Mouse (Mus musculus): ENCODE results near the gene Ptrhd1. TPM values are rescaled to one million over a fixed set of nuclear protein-coding genes. Genes with fewer than 3 reads are reported as not detected.
"Not testable (repeated sequence)": the region's sequence is repeated elsewhere in the genome, so short reads cannot be mapped to it uniquely, and the experiment has no call there.

The Ptrhd1 gene
- polyA plus RNA-seq, 1 experiment from 2014 or later, result 5.9 TPM

DNA sequence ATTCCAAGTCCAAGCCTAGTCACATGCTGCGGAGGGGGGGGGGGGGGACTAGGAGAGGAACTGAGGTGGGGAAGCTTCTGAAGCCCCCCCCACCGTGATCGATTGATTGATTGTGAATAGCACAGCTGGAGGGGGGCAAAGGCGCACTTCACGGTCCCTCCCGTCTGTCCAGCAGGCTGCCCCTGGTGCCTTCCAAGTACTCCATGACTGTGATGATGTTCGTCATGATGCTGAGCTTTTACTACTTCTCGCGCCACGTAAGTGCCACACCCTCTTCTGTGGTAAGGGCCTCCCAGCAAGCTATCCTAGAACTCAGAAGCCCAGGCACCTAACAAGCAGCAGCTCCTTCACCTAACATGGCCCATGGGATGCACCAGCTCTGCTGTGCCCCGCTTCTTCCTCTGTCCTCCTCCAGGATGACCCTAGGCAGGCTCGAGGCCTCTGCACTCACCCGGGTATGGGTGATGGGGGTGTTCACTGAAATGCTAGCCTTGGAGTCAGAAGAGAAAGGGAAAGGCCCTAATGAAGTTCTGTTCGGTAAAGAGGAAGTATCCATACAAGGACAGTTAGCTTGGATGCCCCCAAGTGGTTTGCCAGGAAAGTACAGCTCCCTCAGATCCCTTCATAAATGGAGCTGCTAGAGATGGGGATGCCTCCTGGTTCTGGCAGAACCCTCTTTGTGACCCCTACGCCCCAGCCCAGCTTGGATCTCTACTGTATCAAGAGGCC is 25.3 kb upstream of the Ptrhd1 start:
- peaks cover 83% of the 10 kb centered on the region for H3K36me3 ChIP-seq

DNA sequence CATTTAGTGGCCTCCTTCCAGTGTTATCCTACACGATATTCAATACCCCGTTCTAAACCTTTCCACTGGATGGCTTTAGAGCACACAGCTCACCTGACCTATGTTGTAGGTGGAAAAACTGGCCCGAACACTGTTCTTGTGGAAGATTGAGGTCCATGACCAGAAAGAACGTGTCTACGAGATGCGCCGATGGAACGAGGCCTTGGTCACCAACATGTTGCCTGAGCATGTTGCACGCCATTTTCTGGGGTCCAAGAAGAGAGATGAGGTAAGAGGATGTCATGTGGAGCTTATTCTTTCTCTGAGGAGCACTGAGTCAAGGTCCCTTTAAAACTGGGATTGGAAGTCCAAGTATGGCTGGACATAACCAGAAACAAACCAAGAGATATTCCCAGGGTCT is 24.6 kb upstream of the Ptrhd1 start:
- Histone ChIP-seq H3K4me3 (no peak overlapping the region), H3K9me3 (replicated peaks) (no peaks in the 10 kb centered on the region), H3K27me3 (ENCODE audit: low read depth, poor library complexity, severe bottlenecking) (no peaks in the 10 kb centered on the region), H3K27ac (no peak overlapping the region), H3K36me3 (peaks cover 84% of the 10 kb centered on the region), H3K4me1 (peaks cover 8% of the 10 kb centered on the region)
- 98% methylated on average over 9 of the region's 9 CpGs for WGBS
- no peak for DNase-seq (ENCODE audit: low spot score)

More for the DNA sequence above, 25.3 kb upstream of the Ptrhd1 start:
- Histone ChIP-seq H3K4me3 (no peak overlapping the region), H3K4me1 (peaks cover 8% of the 10 kb centered on the region), H3K27me3 (ENCODE audit: low read depth, poor library complexity, severe bottlenecking) (no peaks in the 10 kb centered on the region), H3K27ac (no peak overlapping the region), H3K9me3 (replicated peaks) (no peaks in the 10 kb centered on the region)
- WGBS, result 85% methylated on average over 15 of the region's 15 CpGs
- DNase-seq (ENCODE audit: low spot score), result no peak

DNA sequence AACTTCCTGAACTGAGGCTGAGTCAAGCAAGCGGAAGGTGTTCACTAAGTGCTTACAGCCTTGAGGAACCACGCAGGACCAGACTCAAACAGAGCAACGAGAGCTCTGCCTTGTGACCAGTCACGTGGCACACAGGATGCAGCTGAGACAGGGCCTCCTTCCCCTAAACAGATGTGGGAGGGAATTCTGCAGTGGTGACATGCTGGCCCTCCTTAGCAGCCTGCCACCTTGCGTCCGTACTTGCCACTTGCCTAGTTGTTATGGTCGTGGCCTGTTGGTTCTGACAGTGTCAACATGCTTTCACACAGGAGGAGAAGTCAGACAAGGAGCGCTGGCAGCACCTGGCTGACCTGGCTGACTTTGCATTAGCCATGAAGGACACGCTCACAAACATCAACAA is 22.7 kb upstream of the Ptrhd1 start:
- H3K36me3 ChIP-seq, result peaks cover 92% of the 10 kb centered on the region
- no peak overlapping the region for H3K27ac ChIP-seq
- DNase-seq (ENCODE audit: low spot score), result no peak
- no peak overlapping the region for H3K4me3 ChIP-seq
- no peaks in the 10 kb centered on the region for H3K27me3 ChIP-seq (ENCODE audit: low read depth, poor library complexity, severe bottlenecking)
- no peaks in the 10 kb centered on the region for H3K9me3 ChIP-seq (replicated peaks)
- peaks cover 8% of the 10 kb centered on the region for H3K4me1 ChIP-seq
- WGBS, result 88% methylated on average over 9 of the region's 9 CpGs

DNA sequence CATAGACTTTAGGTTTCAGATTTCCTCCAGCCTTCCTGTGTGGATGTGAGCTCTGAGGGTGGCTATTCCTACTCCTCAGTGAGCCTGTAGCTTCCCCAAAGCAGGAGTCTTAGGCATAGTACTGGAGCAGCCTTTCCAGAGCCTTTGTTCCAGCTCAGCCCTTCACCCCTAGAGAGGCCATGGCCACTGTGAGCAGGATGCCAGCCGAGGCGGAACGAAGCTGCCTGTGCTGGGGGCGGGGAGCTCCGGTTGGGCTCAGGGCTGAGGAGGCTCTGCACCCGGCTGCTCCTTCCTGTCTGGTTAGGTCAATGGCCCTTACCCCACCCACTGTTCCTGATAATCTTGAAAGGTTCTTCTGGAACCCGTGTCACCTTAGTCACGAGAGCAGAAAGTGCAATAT is 20.9 kb upstream of the Ptrhd1 start:
- Histone ChIP-seq H3K4me3 (no peak overlapping the region), H3K4me1 (peaks cover 8% of the 10 kb centered on the region), H3K27me3 (ENCODE audit: low read depth, poor library complexity, severe bottlenecking) (no peaks in the 10 kb centered on the region), H3K36me3 (peaks cover 98% of the 10 kb centered on the region), H3K27ac (peak overlapping the region; percentile 70), H3K9me3 (replicated peaks) (no peaks in the 10 kb centered on the region)
- 81% methylated on average over 8 of the region's 8 CpGs for WGBS
- no peak for DNase-seq (ENCODE audit: low spot score)

DNA sequence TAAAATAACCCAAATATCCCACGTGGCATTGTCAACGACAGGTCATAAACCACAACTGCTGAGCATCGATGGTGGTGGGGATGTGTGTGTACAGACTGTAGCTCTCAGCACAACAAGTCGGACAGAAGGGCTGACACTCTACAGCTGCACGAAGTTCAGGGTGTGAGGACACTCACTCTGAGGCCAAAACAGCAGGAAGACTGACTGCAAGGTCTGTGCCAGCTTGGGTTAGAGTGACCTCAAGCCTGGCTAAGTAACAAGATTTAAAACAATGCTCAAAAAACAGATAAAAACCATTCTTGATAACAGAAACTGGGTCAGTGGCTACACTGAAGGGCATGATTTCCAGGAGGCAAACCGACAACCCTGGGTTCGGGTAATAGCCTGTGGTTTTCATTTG is 3.7 kb upstream of the Ptrhd1 start:
- WGBS, result 94% methylated on average over 7 of the region's 7 CpGs
- Histone ChIP-seq H3K9me3 (replicated peaks) (no peaks in the 10 kb centered on the region), H3K36me3 (peaks cover 63% of the 10 kb centered on the region), H3K4me3 (no peak overlapping the region), H3K27ac (no peak overlapping the region), H3K27me3 (ENCODE audit: low read depth, poor library complexity, severe bottlenecking) (no peaks in the 10 kb centered on the region), H3K4me1 (peaks cover 11% of the 10 kb centered on the region)
- no peak for DNase-seq (ENCODE audit: low spot score)

DNA sequence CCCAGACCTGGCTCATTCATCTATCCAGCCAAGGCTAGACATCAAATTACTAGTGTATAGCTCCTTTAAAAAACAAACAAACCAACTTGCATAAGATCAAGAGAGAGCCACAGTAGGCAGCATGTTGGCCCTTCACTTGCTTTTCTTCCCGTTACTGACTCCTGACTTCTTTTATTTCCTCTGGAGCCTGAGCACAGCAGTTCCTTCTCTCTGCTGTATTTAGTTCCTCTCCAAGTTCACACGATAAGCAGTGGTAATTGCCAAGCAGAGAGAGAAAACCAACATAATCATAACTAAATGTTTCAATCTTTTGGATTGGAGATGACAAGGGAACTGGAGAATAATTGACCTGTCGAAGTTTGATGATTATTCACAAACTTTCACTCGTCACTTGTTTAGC is 1.1 kb upstream of the Ptrhd1 start:
- Histone ChIP-seq H3K4me3 (peak overlapping the region; percentile 71), H3K9me3 (replicated peaks) (no peaks in the 10 kb centered on the region), H3K4me1 (peaks cover 11% of the 10 kb centered on the region), H3K27me3 (ENCODE audit: low read depth, poor library complexity, severe bottlenecking) (no peaks in the 10 kb centered on the region), H3K36me3 (peaks cover 37% of the 10 kb centered on the region), H3K27ac (no peak overlapping the region)
- 65% methylated on average over 4 of the region's 4 CpGs for WGBS
- DNase-seq (ENCODE audit: low spot score), result no peak

DNA sequence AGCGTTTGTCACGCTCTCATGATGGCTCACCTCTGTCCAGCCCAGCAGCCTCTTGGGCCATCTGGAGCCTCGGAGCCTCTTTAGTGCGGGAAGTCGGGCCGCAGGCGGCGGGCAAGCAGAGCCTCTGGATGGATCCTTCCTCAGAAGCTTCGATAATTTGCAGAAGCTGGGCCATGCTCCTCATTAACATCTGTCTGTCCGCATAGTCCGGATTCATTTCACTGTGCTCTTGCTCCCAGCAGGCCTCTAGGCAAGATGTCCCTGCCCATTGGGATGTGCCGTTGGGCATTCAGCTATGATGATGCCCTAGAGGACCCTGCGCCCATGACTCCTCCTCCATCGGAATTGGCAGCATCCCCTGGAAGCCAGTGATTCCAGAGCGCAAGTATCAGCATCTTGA is 3.7 kb downstream of the Ptrhd1 start:
- no peak for DNase-seq (ENCODE audit: low spot score)
- Histone ChIP-seq H3K4me3 (no peak overlapping the region), H3K27me3 (ENCODE audit: low read depth, poor library complexity, severe bottlenecking) (no peaks in the 10 kb centered on the region), H3K36me3 (0 out of 2 replicates have a peak, but pooled peaks cover 5% of the 10 kb centered on the region), H3K4me1 (peaks cover 8% of the 10 kb centered on the region), H3K9me3 (replicated peaks) (no peaks in the 10 kb centered on the region), H3K27ac (no peak overlapping the region)
- 92% methylated on average over 15 of the region's 15 CpGs for WGBS

DNA sequence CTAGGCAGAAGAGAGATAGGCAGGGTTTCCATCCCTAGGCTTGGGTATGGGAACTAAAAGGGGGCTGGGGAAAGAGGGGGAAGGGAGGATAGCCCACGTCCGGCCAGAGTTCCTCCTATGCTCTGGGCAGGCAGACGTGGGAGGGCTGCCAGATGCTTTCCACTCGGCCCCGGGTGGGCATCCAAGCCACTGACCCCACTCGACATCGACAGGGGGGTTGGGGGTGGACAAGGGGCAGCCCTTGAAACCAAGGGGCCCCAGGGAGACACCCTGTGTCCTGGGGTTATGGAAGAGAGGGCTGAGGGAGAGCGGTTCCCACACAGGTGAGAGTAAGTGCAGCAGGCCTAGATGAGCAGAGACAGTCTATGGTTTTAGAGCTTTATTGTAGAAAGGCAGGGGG is 6.5 kb downstream of the Ptrhd1 start:
- H3K27me3 ChIP-seq (ENCODE audit: low read depth, poor library complexity, severe bottlenecking); H3K4me1 ChIP-seq; DNase-seq (ENCODE audit: low spot score); H3K4me3 ChIP-seq; H3K36me3 ChIP-seq; H3K27ac ChIP-seq; H3K9me3 ChIP-seq (replicated peaks): not testable (repeated sequence)
- WGBS, result 85% methylated on average over 8 of the region's 8 CpGs

DNA sequence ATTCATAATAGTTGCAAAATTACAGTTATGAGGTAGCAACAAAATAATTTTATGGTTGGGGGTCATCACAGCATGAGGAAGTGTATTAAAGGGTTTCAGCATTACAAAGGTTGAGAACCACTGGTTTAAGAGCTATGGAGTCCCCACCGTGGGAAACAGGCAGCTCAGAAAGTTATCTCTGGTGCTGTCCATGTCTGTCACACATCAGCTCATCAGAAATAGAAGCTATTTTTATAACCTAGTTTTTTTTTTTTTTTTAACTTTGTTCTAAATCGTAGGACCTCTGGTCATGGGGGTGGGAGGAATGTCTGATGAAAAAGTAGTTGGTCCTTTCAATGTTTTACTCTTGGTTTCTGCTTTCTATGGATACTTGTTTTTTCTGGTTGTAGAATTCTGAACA is 10.0 kb downstream of the Ptrhd1 start:
- H3K4me3 ChIP-seq, result no peak overlapping the region
- no peaks in the 10 kb centered on the region for H3K27me3 ChIP-seq (ENCODE audit: low read depth, poor library complexity, severe bottlenecking)
- DNase-seq (ENCODE audit: low spot score), result no peak
- H3K27ac ChIP-seq, result no peak overlapping the region
- WGBS, result 87% methylated on average over 2 of the region's 2 CpGs
- no peaks in the 10 kb centered on the region for H3K4me1 ChIP-seq
- no peaks in the 10 kb centered on the region for H3K9me3 ChIP-seq (replicated peaks)
- H3K36me3 ChIP-seq, result no peaks in the 10 kb centered on the region

DNA sequence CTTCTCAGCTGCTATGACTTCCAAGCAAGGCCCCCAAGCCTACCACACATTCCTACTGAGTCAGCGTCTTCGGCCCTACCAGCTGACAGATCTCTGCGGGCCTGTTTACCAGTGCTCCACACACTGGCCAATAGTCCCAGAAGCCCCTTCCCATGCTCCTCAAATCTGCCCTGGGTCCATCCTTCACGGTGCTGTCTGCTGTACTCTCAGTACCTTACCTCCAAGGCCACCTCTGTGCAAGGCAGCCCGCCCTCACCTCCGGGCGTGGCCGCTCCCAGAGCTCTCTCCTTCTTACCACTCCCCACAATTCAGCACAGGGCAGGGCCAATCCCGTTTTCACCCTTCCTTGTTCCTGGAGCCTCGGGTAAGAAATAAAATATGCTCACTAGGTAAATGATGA is 11.9 kb downstream of the Ptrhd1 start:
- no peak for DNase-seq (ENCODE audit: low spot score)
- Histone ChIP-seq H3K27me3 (ENCODE audit: low read depth, poor library complexity, severe bottlenecking) (no peaks in the 10 kb centered on the region), H3K36me3 (no peaks in the 10 kb centered on the region), H3K27ac (no peak overlapping the region), H3K4me1 (no peaks in the 10 kb centered on the region), H3K9me3 (replicated peaks) (no peaks in the 10 kb centered on the region), H3K4me3 (no peak overlapping the region)
- 84% methylated on average over 10 of the region's 10 CpGs for WGBS

DNA sequence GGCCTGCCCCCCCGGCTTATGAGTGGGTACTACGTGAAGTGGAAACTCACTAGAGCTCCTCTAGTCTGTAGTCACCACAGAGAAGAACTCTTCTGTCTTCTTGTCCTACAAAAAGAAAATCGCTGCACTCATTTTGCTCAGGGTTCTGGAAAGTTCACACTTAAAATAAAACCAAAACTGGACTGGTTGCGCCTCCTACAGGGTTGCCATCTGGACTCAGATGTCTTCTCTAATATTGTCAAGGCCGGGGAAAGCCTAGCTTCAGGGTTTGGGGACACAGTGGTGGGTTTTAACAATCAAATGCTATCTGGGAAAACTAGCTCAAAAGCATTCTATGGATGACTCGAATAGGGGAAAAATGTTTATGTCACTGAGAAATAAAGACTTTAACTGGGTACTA is 16.0 kb downstream of the Ptrhd1 start:
- no peaks in the 10 kb centered on the region for H3K36me3 ChIP-seq
- H3K27ac ChIP-seq, result no peak overlapping the region
- no peaks in the 10 kb centered on the region for H3K9me3 ChIP-seq (replicated peaks)
- no peak for DNase-seq (ENCODE audit: low spot score)
- no peak overlapping the region for H3K4me3 ChIP-seq
- no peaks in the 10 kb centered on the region for H3K27me3 ChIP-seq (ENCODE audit: low read depth, poor library complexity, severe bottlenecking)
- 93% methylated on average over 6 of the region's 6 CpGs for WGBS
- H3K4me1 ChIP-seq, result no peaks in the 10 kb centered on the region

DNA sequence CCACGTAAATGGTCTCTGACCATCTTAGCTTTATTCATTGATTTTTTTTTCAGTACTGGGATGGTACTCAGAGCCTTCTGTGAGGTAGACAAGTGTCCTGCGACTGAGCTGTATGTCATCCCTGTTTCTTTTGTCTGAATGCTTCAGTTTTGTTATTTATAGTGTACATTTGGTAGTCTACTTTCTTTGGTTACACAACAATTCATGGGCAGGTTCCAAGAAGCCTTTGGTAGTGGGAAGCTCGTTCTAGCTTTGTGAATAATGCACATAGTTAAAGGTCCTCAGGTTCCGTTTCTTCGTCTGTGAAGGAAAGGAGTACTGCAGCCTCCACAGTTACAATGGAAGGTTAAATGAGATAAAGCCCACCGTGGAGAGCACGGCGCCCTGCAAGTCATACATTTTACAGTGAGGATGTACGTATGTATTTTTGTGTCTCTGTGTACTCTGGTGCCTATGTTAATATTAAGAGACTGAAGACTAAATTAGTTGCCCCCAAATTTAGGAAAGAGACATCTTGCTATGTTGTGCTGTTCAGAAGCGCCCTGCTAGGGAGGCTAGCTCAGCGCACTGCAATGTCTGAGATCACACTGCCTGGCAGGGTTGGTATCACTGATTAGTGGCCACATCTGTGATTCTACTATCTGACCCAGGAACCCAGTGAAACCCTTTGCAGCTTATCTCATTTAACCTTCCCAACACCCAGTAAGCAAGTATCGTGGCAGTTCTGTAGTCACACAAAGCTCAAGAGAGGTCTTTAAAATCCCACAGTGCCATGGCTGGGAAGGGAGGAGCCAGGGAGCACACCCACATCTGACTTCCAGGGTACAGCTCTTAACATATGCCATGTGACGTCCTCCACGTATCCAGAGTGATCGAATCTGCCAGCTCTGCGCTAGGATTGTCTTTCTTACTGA is 19.2 kb downstream of the Ptrhd1 start:
- no peaks in the 10 kb centered on the region for H3K27me3 ChIP-seq (ENCODE audit: low read depth, poor library complexity, severe bottlenecking)
- H3K27ac ChIP-seq, result no peak overlapping the region
- DNase-seq (ENCODE audit: low spot score), result no peak
- no peaks in the 10 kb centered on the region for H3K9me3 ChIP-seq (replicated peaks)
- no peaks in the 10 kb centered on the region for H3K36me3 ChIP-seq
- 92% methylated on average over 16 of the region's 16 CpGs for WGBS
- no peak overlapping the region for H3K4me3 ChIP-seq
- no peaks in the 10 kb centered on the region for H3K4me1 ChIP-seq

DNA sequence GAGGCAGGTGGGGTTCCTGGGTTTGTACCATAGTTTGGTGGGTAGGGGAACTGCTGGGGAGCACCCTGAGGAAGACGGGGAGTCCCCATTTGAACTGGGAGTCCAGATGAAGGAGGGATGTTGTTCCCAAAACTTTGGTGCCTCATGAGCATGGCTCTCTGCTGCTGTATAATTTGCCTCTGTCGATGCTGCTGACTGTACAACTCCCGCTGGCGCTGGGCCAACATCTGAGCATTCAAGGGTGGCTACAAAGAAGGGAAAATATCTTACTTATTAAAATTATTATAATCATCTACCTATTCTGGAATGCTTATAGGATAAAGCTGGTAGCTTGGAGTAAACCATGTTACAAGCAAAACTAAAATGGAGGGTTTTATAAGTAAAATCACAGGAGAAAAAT is 33.9 kb downstream of the Ptrhd1 start:
- H3K4me1 ChIP-seq, result no peaks in the 10 kb centered on the region
- WGBS, result 94% methylated on average over 4 of the region's 4 CpGs
- no peak overlapping the region for H3K27ac ChIP-seq
- no peaks in the 10 kb centered on the region for H3K27me3 ChIP-seq (ENCODE audit: low read depth, poor library complexity, severe bottlenecking)
- H3K4me3 ChIP-seq, result no peak overlapping the region
- H3K9me3 ChIP-seq (replicated peaks), result no peaks in the 10 kb centered on the region
- H3K36me3 ChIP-seq, result peaks cover 4% of the 10 kb centered on the region; the same call in 1 of the 2 replicates
- no peak for DNase-seq (ENCODE audit: low spot score)
